Mouse (Mus musculus): ENCODE measurements around the gene Nxf2. TPM values are rescaled to one million over a fixed set of nuclear protein-coding genes. Genes with fewer than 3 reads are reported as not detected.
"Not testable (repeated sequence)": the region's sequence is repeated elsewhere in the genome, so short reads cannot be mapped to it uniquely, and the experiment has no call there.

Gene Nxf2
- polyA plus RNA-seq, 1 experiment from 2014 or later, result 0.12 TPM

GRCm38 (mm10) chrX:134930361-134930760 lies 34.2 kb downstream of the Nxf2 start:
- no peaks in the 10 kb centered on the region for H3K4me1 ChIP-seq (replicated peaks; ENCODE audit: control insufficient read depth, insufficient read depth, low read length)
- 38% methylated on average over 5 of the region's 5 CpGs for WGBS

GRCm38 (mm10) chrX:134929927-134930326 lies 34.6 kb downstream of the Nxf2 start:
- H3K9ac ChIP-seq (ENCODE audit: low read depth, low read length), result no peak overlapping the region
- H3K27me3 ChIP-seq (replicated peaks; ENCODE audit: control insufficient read depth, insufficient read depth, low read length), result no peaks in the 10 kb centered on the region
- no peak overlapping the region for H3K27ac ChIP-seq (ENCODE audit: low read depth, low read length)
- H3K4me2 ChIP-seq (replicated peaks; ENCODE audit: low read depth), result no peak overlapping the region
- no peak overlapping the region for H3K4me3 ChIP-seq (ENCODE audit: low read depth, low read length)
- no peaks in the 10 kb centered on the region for H3K9me3 ChIP-seq (ENCODE audit: control insufficient read depth)
- no peak for ATAC-seq
- WGBS, result 73% methylated on average over 5 of the region's 5 CpGs
- H3K4me1 ChIP-seq (replicated peaks; ENCODE audit: control insufficient read depth, insufficient read depth, low read length), result no peaks in the 10 kb centered on the region
- TF ChIP-seq CTCF (IDR thresholded peaks at IDR 0.05; ENCODE audit: low read depth), result no peak
- H3K36me3 ChIP-seq (ENCODE audit: control insufficient read depth, insufficient read depth), result no peaks in the 10 kb centered on the region

More at GRCm38 (mm10) chrX:134930361-134930760, 34.2 kb downstream of the Nxf2 start:
- H3K4me3 ChIP-seq (ENCODE audit: low read depth, low read length), result no peak overlapping the region
- no peaks in the 10 kb centered on the region for H3K36me3 ChIP-seq (ENCODE audit: control insufficient read depth, insufficient read depth)
- H3K9me3 ChIP-seq (ENCODE audit: control insufficient read depth), result no peaks in the 10 kb centered on the region
- no peak overlapping the region for H3K4me2 ChIP-seq (replicated peaks; ENCODE audit: low read depth)
- no peak overlapping the region for H3K27ac ChIP-seq (ENCODE audit: low read depth, low read length)
- H3K9ac ChIP-seq (ENCODE audit: low read depth, low read length), result no peak overlapping the region
- no peaks in the 10 kb centered on the region for H3K27me3 ChIP-seq (replicated peaks; ENCODE audit: control insufficient read depth, insufficient read depth, low read length)
- TF ChIP-seq CTCF (IDR thresholded peaks at IDR 0.05; ENCODE audit: low read depth), result peak; percentile 68
- no peak for ATAC-seq

- Histone ChIP-seq H3K9ac (ENCODE audit: low read depth, low read length) (no peak overlapping the region), H3K4me1 (replicated peaks; ENCODE audit: control insufficient read depth, insufficient read depth, low read length) (no peaks in the 10 kb centered on the region), H3K4me3 (ENCODE audit: low read depth, low read length) (no peak overlapping the region), H3K27ac (ENCODE audit: low read depth, low read length) (no peak overlapping the region), H3K36me3 (ENCODE audit: control insufficient read depth, insufficient read depth) (no peaks in the 10 kb centered on the region), H3K27me3 (replicated peaks; ENCODE audit: control insufficient read depth, insufficient read depth, low read length) (no peaks in the 10 kb centered on the region), H3K9me3 (ENCODE audit: control insufficient read depth) (no peaks in the 10 kb centered on the region), H3K4me2 (replicated peaks; ENCODE audit: low read depth) (no peak overlapping the region)
- TF ChIP-seq CTCF (IDR thresholded peaks at IDR 0.05; ENCODE audit: low read depth), result peak; percentile 69
- ATAC-seq, result no peak
Measured at GRCm38 (mm10) chrX:134925058-134925457, 39.5 kb downstream of the Nxf2 start.

DNA sequence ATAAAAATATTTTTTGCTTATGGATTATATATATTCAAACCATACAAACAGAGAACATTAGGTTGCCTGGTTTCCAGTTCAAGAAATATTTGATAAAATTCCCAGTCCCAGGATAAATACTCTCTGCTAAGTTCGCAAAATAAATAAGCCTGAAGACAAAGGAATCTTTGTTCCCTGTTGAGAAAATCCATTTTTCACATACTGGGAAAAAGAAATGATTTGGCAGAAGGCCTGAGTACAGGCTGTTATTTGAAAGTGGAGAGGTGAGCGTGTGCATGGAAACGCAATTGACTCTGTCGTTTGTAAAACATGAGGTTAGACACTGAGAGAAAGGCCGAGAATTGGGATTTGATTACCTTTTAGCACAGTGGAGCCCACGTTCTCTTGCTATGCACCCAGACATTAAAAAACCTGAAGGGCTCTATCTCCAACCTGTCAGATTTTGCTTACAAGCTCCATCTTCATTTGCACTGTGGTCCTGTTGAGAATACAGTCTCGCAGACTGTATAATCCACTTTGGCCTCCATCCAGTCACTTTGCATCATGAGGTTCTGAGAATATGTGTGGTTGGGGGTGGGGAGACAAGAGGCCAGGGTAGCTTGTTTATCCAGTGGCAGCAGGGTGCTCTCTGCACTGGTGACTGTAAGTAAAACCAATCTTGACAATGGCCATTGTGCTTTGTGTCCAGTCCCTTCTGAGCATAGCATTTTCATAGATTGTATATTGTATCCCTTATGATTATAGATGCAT lies 40.7 kb downstream of the Nxf2 start:
- Histone ChIP-seq H3K4me3 (ENCODE audit: low read depth, low read length) (no peak overlapping the region), H3K9me3 (ENCODE audit: control insufficient read depth) (no peaks in the 10 kb centered on the region), H3K4me1 (replicated peaks; ENCODE audit: control insufficient read depth, insufficient read depth, low read length) (no peaks in the 10 kb centered on the region), H3K9ac (ENCODE audit: low read depth, low read length) (no peak overlapping the region), H3K4me2 (replicated peaks; ENCODE audit: low read depth) (no peak overlapping the region), H3K27me3 (replicated peaks; ENCODE audit: control insufficient read depth, insufficient read depth, low read length) (no peaks in the 10 kb centered on the region), H3K27ac (ENCODE audit: low read depth, low read length) (no peak overlapping the region), H3K36me3 (ENCODE audit: control insufficient read depth, insufficient read depth) (no peaks in the 10 kb centered on the region)
- 58% methylated on average over 7 of the region's 7 CpGs for WGBS
- ATAC-seq, result no peak
- TF ChIP-seq CTCF (IDR thresholded peaks at IDR 0.05; ENCODE audit: low read depth), result no peak

DNA sequence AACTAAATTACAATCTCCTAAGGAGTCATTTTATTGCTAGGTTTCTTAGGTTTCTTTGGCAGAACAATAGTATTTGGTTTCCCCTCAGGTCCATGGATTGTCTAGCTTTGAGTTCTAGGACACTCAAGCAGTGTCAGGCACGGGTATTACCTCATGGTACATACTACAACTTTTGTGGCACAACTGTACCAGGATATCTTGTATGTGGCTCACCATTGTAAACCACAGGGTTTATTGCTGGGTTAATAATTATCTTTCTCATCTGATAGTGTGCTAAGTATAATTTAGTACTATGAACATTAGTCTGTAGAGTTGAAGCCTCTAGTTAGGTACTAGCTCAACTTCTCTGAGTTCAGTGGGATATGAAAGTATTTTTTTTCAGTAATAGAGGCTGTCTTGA lies 45.3 kb downstream of the Nxf2 start:
- Histone ChIP-seq H3K4me1 (replicated peaks; ENCODE audit: control insufficient read depth, insufficient read depth, low read length) (no peaks in the 10 kb centered on the region), H3K27ac (ENCODE audit: low read depth, low read length) (no peak overlapping the region), H3K4me3 (ENCODE audit: low read depth, low read length) (no peak overlapping the region), H3K27me3 (replicated peaks; ENCODE audit: control insufficient read depth, insufficient read depth, low read length) (no peaks in the 10 kb centered on the region), H3K9me3 (ENCODE audit: control insufficient read depth) (no peaks in the 10 kb centered on the region), H3K36me3 (ENCODE audit: control insufficient read depth, insufficient read depth) (no peaks in the 10 kb centered on the region), H3K9ac (ENCODE audit: low read depth, low read length) (no peak overlapping the region), H3K4me2 (replicated peaks; ENCODE audit: low read depth) (no peak overlapping the region)
- no peak for TF ChIP-seq CTCF (IDR thresholded peaks at IDR 0.05; ENCODE audit: low read depth)
- 31% methylated on average over 1 of the region's 1 CpGs for WGBS
- ATAC-seq, result peak; percentile 78

DNA sequence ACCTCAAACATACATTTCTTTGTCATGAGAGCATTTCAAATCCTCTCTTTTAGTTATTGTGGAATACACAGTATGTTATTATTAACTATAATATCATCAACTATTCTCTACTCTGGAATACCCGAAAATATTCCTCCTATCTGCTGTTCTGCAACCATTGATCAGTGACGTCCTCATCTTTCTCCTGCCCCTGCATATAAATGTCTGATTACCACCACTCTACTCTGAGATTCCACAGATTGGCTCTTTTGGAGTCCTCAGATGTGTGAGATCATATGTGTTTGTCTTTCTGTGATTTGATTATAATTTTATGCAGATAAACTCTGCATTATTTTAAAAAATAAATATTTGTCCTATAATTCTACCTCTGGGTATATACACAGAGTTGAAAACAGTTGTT lies 48.8 kb downstream of the Nxf2 start:
- TF ChIP-seq CTCF (IDR thresholded peaks at IDR 0.05; ENCODE audit: low read depth), result no peak
- Histone ChIP-seq H3K4me3 (ENCODE audit: low read depth, low read length) (no peak overlapping the region), H3K36me3 (ENCODE audit: control insufficient read depth, insufficient read depth) (no peaks in the 10 kb centered on the region), H3K27me3 (replicated peaks; ENCODE audit: control insufficient read depth, insufficient read depth, low read length) (no peaks in the 10 kb centered on the region), H3K27ac (ENCODE audit: low read depth, low read length) (no peak overlapping the region), H3K9ac (ENCODE audit: low read depth, low read length) (no peak overlapping the region), H3K4me2 (replicated peaks; ENCODE audit: low read depth) (no peak overlapping the region), H3K9me3 (ENCODE audit: control insufficient read depth) (no peaks in the 10 kb centered on the region), H3K4me1 (replicated peaks; ENCODE audit: control insufficient read depth, insufficient read depth, low read length) (no peaks in the 10 kb centered on the region)
- ATAC-seq, result no peak
- 64% methylated on average over 2 of the region's 2 CpGs for WGBS

- not testable (repeated sequence) for H3K9ac ChIP-seq (ENCODE audit: low read depth, low read length); H3K4me1 ChIP-seq (replicated peaks; ENCODE audit: control insufficient read depth, insufficient read depth, low read length); H3K27ac ChIP-seq (ENCODE audit: low read depth, low read length); H3K4me2 ChIP-seq (replicated peaks; ENCODE audit: low read depth); H3K4me3 ChIP-seq (ENCODE audit: low read depth, low read length); H3K27me3 ChIP-seq (replicated peaks; ENCODE audit: control insufficient read depth, insufficient read depth, low read length); ATAC-seq; H3K36me3 ChIP-seq (ENCODE audit: control insufficient read depth, insufficient read depth); H3K9me3 ChIP-seq (ENCODE audit: control insufficient read depth)
Measured at GRCm38 (mm10) chrX:134915315-134915714, 49.2 kb downstream of the Nxf2 start.
